9 mouse cellular contexts compared by ENCODE assay signal in the genomic region with DNA sequence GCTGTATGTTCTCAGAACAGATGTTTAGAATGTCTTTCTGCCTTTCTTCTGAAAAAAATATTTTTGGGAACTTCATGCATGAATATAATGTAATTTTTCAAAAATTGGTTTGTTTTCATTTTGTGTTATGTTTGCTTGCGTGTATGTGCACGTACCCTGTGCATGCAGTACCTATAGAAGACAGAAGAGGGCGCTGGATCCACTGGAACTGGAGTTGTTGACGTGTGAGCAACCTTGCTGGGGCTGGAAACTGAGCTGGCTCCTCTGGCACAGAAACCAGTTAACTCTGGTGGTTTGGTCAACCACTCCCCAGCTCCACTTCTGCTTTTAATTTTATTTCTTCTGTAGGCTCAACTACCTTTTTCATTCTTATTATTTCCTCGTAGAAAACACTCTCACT.
DNase-seq lines count a peak whose midpoint lies in the region; ATAC-seq and TF ChIP-seq lines count a peak whose summit lies in the region.
"Had no signal": no experiment of that assay in that cellular context is flagged by ENCODE, and none has a peak within 500 bp of the region (broad histone marks: within the 10 kb centered on the region; RNA-seq: fewer than 3 reads in every experiment).

No protein-coding gene starts in this region.

- H3K27ac ChIP-seq in cerebellum, adult 2 months (ENCODE audit: insufficient read depth, low read length): no peak overlapping the region
- H3K27ac ChIP-seq in liver, postnatal 0 days (ENCODE audit: low read depth): no peak overlapping the region
- H3K27ac ChIP-seq in liver, embryonic 11.5 days (ENCODE audit: low read depth, low read length): no peak overlapping the region

- no peak for TF ChIP-seq POLR2A in cerebellum, adult 2 months (IDR thresholded peaks at IDR 0.05; ENCODE audit: borderline replicate concordance, insufficient read depth, low read length)
- no peak for TF ChIP-seq POLR2A in brain, embryonic 14.5 days (IDR thresholded peaks at IDR 0.05; ENCODE audit: borderline replicate concordance, extremely low read depth, insufficient read depth, insufficient read length, poor library complexity, severe bottlenecking)

- no peaks in the 10 kb centered on the region for H3K27me3 ChIP-seq in cerebellum, adult 2 months (ENCODE audit: control insufficient read depth, insufficient read depth, low read length)
- no peaks in the 10 kb centered on the region for H3K27me3 ChIP-seq in liver, postnatal 0 days (ENCODE audit: insufficient read depth, low read length)
- no peaks in the 10 kb centered on the region for H3K27me3 ChIP-seq in liver, embryonic 11.5 days (replicated peaks; ENCODE audit: control insufficient read depth, insufficient read depth, low read length)

- TF ChIP-seq EP300 in liver, postnatal 0 days (IDR thresholded peaks at IDR 0.05; ENCODE audit: low read depth): no peak

- TF ChIP-seq CTCF in cerebellum, adult 2 months (IDR thresholded peaks at IDR 0.05; ENCODE audit: borderline replicate concordance, insufficient read depth, low read depth, low read length): 0 out of 2 replicates have a peak, but pooled peaks have one; percentile 4
- peak; percentile 40 for TF ChIP-seq CTCF in liver, postnatal 0 days (IDR thresholded peaks at IDR 0.05; ENCODE audit: low read depth)
- peak; percentile 57; the same call in 1 of the 2 replicates for TF ChIP-seq CTCF in brain, embryonic 14.5 days (IDR thresholded peaks at IDR 0.05; ENCODE audit: borderline replicate concordance, extremely low read depth, insufficient read depth, insufficient read length)

- H3K4me3 ChIP-seq in cerebellum, adult 2 months (replicated peaks; ENCODE audit: insufficient read depth, low read depth, low read length): no peak overlapping the region
- H3K4me3 ChIP-seq in liver, postnatal 0 days (ENCODE audit: low read depth, low read length): no peak overlapping the region
- no peak overlapping the region for H3K4me3 ChIP-seq in liver, embryonic 11.5 days (ENCODE audit: low read depth, low read length)

- no peak for DNase-seq in cerebellum, adult 2 months
- DNase-seq in cerebellum, adult 8-10 months: no peak
- DNase-seq in liver, postnatal 0 days: peak; percentile 16
- no peak for DNase-seq in liver, embryonic 11.5 days (ENCODE audit: low spot score)
- DNase-seq in brain, embryonic 14.5 days (ENCODE audit: low read depth): peak; percentile 28
- DNase-seq in lung, postnatal 10 days: peak; percentile 13
- DNase-seq in cerebellum, adult 9-10 months: no peak
- DNase-seq: cerebellum, adult 9-11 months had no signal

- H3K4me1 ChIP-seq in cerebellum, adult 2 months (ENCODE audit: control insufficient read depth, insufficient read depth, low read length): no peaks in the 10 kb centered on the region
- H3K4me1 ChIP-seq in liver, postnatal 0 days (ENCODE audit: insufficient read depth): no peaks in the 10 kb centered on the region
- no peaks in the 10 kb centered on the region for H3K4me1 ChIP-seq in liver, embryonic 11.5 days (replicated peaks; ENCODE audit: control insufficient read depth, insufficient read depth, low read length)

- no peaks in the 10 kb centered on the region for H3K36me3 ChIP-seq in liver, postnatal 0 days (replicated peaks; ENCODE audit: insufficient read depth, low read length)
- no peaks in the 10 kb centered on the region for H3K36me3 ChIP-seq in liver, embryonic 11.5 days (ENCODE audit: control insufficient read depth, insufficient read depth, low read length)

- no peak for ATAC-seq in liver, postnatal 0 days
- ATAC-seq in liver, embryonic 11.5 days (replicated peaks; ENCODE audit: low FRiP score): no peak
- ATAC-seq in megakaryocyte-erythroid progenitor cell, adult 5-6 weeks (replicated peaks; ENCODE audit: low FRiP score, low TSS enrichment, poor library complexity, severe bottlenecking): no peak

- no peak overlapping the region for H3K4me2 ChIP-seq in liver, postnatal 0 days (ENCODE audit: low read depth, low read length)
- H3K4me2 ChIP-seq in liver, embryonic 11.5 days: no peak overlapping the region

- H3K9ac ChIP-seq in liver, postnatal 0 days (replicated peaks): no peak overlapping the region
- no peak overlapping the region for H3K9ac ChIP-seq in liver, embryonic 11.5 days (ENCODE audit: low read depth, low read length)

- WGBS in cerebellum, adult 2 months: 79% methylated on average over 5 of the region's 5 CpGs
- 56% methylated on average over 5 of the region's 5 CpGs for WGBS in liver, postnatal 0 days (ENCODE audit: insufficient replicate concordance)
- WGBS in liver, embryonic 11.5 days: 56% methylated on average over 5 of the region's 5 CpGs

- no peaks in the 10 kb centered on the region for H3K9me3 ChIP-seq in liver, postnatal 0 days (ENCODE audit: low read length)
- H3K9me3 ChIP-seq in liver, embryonic 11.5 days (ENCODE audit: control insufficient read depth, low read length): no peaks in the 10 kb centered on the region

Comparison
In these comparisons a context has a peak if more than half of its experiments do, and no peak if none do; other contexts are left out.
1. DNase-seq: peak in liver, postnatal 0 days (single experiment), brain, embryonic 14.5 days (single experiment) and lung, postnatal 10 days (single experiment); none in cerebellum, adult 2 months (0 of 2), cerebellum, adult 8-10 months (single experiment), liver, embryonic 11.5 days (single experiment) and cerebellum, adult 9-10 months (single experiment).
2. CTCF ChIP-seq: peak in every context shown above with its lines; median percentile 57 in brain, embryonic 14.5 days; 40 in liver, postnatal 0 days; 4 in cerebellum, adult 2 months.